Mouse (Mus musculus) adrenal gland, postnatal 4 days (tissue): ENCODE results near the gene Nt5dc2. TPM values are rescaled to one million over a fixed set of nuclear protein-coding genes. Genes with fewer than 3 reads are reported as not detected.

Experiments used
- DNase-seq, 2 experiments: peaks; one replicate each; pipeline ENCODE4 v3.0.0; 2021 to 2022; ENCODE audit warnings: low spot score in 2 of 2, mixed read lengths in 2 of 2
- long read RNA-seq, 2 experiments: library from polyadenylated mRNA; stranded (forward); transcript quantifications; one replicate each; pipeline ENCODE4 v2.0.0; 2021
- total RNA-seq, 2 experiments: library from RNA; stranded (reverse); gene quantifications; 2 replicates each; pipeline ENCODE4 v1.2.3; 2021

The Nt5dc2 gene
- total RNA-seq = 10 to 100 TPM; 82.1 to 84.4 TPM
- long read RNA-seq, experiment 1, transcript Nt5dc2-204 (14 exons, 1,848 nt) = major isoform, 173 of 226 reads
- long read RNA-seq, experiment 1, partial matches to known transcripts = 19 of 226 reads
- long read RNA-seq, experiment 1, other reads (novel, unspliced or antisense) = 30 of 226 reads
- long read RNA-seq, experiment 2, transcript Nt5dc2-206 (13 exons, 1,858 nt) = minor isoform, 10 of 293 reads
- long read RNA-seq, experiment 2, transcript Nt5dc2-204 (14 exons, 1,848 nt) = major isoform, 237 of 293 reads
- long read RNA-seq, experiment 2, partial matches to known transcripts = 18 of 293 reads
- long read RNA-seq, experiment 2, other reads (novel, unspliced or antisense) = 25 of 293 reads

GRCm38 (mm10) chr14:31130236-31131220, at the start of gene Nt5dc2:
TSS of gene Nt5dc2 (plus strand) at chr14:31131053.
- peak; percentile 76 for DNase-seq

DNA sequence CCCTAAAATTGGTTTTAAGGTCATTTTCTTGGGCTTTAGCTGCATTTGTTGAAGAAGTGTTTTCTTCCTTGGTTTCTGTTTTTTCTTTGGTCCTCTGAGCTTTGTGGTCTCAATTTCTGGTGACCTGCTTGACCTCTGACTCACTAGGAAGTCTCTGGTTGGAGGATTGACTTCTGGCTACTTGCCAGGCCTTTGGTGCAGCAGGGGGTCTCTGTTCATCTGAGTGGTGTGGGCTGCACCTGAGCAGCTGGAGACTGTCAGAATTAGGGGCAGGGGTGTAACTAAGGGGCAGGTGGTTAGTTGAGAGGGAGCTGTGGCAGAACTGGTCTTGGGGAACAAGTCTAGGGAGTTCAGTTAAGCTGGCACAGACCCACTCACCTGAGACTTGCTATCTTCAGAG, 49.7 kb upstream of the Nt5dc2 start:
- no peak for DNase-seq

DNA sequence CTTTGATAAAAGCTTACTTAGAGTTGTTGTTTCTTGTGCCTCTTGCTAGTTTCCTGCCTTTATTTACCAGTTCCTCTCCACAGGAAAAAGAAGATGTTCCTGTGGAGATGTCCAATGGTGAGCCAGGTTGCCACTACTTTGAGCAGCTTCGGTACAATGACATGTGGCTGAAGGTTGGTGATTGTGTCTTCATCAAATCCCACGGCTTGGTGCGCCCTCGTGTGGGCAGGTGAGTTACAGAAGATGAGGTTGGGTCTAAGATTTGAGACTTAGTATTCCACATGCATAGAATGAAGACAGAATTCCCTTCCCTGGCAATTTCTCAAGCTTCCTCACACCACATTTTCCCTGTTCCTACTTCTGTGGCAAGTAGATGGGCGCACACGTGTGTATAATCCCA, 43.4 kb upstream of the Nt5dc2 start:
- no peak for DNase-seq

DNA sequence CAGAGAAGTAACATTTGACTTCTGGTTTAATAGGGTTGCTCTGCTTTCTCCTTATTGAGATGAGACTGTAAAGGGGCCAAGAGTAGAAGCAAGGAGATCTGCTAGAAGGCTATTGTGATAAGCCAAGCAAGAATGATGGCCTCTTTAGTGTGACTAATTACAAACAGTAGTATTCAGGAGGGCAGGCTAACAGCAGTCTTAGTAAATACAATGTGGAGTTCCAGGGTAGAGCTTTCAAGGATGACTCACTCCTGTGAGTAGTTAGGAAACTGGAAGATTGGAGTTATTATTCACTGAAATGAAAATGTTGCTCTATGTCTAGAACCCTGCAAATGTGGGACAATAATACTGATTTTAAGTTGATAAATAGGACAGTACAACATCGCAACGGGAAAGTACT, 42.3 kb upstream of the Nt5dc2 start:
- DNase-seq = no peak

GRCm38 (mm10) chr14:31089918-31090317, 40.9 kb upstream of the Nt5dc2 start:
- DNase-seq = no peak

- DNase-seq = no peak
Measured at GRCm38 (mm10) chr14:31105156-31105555, 25.7 kb upstream of the Nt5dc2 start.

DNA sequence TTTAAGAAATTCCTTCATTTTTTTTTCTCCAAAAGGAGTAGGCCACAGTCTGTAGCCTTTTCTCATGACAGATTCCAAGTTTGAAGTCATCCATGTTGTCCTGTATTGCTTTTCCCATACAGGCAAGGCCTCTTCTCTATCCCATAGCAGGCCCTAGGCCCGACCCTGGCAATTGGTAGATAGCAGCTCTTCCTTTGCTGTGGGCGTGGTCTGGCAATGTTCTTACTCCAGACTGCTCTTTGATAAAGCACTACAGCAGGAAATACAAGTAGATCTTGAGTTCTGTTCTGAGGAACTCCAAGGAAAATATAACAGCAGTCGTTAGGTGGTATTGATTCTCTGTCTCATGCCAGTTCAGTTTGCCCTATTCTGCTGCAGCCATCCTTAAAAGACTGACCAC, 20.2 kb upstream of the Nt5dc2 start:
- no peak for DNase-seq

DNA sequence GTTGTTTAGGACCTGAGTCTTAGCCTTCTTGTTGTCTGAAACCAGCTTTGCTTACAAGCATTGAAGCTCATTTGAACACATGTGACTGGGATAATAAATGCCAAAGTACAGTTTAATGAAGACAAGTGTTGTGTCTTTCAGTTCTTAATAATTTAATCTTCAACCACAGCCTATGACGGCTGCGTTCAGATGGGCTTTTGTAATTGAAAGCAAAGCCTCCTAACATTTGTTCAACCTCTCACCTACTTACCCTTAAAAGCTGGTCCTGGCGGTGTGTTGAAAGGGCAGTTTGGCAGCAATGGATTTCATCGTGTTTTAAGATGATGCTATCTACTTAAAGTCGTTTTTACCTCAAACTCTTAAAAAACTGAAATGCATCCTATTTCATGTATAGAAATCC, 18.7 kb upstream of the Nt5dc2 start:
- no peak for DNase-seq

DNA sequence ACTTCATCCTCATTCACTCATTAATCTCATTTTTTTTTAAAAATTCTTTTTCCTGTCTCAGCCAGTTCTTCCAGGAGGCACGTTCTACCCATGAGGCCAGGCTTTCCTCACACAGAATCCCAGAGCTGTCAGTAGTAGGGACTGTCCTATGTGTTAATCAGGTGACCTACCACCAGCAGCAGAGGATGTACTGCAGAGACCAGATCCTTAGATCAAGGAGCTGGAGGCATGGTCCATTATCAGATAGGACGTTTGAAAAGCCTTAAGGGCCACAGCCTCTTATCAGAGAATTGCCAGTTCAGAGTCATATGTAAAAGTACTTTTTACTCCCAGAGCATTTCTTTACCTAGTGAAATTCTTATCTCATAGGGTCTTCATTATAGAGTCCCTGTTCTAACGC, 16.8 kb upstream of the Nt5dc2 start:
- no peak for DNase-seq

DNA sequence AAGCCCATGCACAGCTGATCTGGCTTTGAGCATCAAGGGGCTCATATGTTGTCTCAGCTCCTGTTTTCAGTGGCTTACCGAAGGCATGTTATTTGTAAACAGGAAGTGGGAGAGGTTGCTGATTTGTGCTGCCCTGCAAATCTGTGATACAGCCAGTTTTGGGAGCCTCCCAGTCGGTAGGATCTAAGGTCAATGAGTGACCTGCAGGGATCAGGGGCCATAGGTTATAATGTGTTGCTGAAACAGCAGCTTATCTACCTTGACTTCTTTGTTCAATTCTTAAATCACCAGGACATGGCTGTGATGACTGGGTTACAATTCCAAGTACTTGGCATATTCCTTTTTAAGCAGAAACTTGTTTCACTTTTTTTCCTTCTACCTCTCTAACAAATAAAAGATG, 15.3 kb upstream of the Nt5dc2 start:
- DNase-seq = no peak

DNA sequence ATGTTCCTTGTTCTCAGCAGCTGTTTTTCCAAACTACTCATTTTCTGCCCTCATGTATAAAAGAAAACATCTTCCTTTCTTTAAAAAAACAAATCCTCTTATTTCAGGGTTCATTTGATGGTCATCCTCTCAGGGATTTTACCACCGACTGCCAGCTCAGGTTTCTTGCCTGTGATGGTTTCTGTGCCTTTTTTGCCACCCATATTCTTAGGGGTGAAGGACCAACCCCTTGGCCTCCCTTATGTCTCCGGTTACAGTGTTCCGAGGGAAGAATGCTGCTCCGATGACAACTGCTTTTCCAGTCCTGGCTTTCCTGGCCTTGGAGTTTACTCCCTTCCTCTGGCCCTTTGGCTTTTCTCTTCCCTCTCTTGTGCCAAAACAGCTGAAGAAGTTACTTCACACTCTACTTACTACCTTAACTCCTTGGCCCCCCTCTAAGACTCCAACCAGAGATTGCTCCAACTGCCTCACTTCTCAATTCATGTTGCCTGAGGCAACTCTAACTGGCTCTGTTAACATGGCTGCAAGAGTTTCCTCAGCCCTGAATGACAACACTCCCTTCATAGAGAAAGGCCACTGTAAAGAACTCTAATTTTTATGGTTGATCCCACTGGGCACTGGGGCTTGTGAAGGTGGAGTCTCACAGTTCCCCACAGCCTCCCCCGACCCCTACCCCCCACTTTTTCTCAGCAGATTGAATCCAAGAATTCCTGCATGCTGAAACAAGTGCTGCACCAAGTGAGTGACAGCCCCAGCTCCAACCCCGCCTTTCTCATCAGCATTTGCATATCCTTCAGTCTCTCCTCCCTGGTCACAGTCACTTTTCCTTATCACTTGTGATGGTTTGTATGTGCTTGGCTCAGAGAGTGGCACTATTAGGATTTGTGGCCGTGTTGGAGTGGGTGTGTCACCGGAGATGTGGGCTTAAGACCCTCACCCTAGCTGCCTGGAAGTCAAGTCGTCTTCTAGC, 5.5 kb upstream of the Nt5dc2 start:
- no peak for DNase-seq

DNA sequence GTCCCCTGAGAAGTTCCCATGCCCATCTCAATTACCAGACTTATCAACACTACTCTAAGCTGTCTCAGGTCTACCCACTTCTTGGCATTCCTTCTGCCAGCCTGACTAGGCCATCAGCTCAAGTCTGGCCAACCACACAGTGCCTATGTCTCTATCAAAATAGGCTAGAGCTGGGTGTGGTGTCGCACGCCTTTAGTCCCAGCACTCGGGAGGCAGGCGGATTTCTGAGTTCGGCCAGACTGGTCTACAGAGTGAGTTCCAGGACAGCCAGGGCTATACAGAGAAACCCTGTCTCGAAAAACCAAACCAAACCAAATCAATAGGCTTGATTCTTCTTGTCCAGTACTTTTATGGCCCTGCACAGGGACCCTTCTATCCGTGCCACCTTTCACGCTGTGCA, 4.0 kb upstream of the Nt5dc2 start:
- no peak for DNase-seq

DNA sequence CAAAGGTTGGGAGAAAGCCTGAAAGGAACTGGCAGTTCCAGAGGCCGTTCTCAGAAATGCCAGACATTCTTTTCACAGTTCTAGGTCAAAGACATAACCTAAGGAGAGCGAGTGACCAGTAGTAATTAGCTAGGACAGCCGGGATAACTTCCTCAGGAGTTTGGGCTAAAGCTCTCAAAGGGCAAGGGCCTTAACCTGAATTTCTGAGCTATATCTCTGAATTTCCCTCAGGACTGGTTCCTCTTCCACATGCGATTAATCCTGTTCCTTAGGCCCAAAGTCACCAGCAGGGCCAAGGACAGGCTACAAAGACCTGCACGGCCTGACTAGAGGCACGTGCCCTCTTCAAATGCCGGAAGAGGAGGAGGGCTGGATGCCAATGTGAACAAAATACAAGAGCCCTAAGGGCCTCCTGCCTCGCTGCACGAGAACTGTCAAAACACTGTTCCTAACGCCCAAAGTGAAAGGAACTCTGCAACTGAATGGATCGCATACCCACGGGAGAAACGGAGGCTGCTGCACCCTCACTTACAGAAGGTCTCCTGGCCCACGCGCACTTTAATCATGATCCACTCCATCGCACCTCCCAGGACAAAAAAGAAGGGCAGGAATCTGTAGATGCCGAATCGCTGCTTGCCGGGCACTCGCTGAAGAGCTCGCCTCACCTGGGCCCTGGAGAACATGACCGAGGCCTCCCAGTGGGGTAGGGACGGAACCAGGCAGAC, 2.6 kb upstream of the Nt5dc2 start:
- no peak for DNase-seq

DNA sequence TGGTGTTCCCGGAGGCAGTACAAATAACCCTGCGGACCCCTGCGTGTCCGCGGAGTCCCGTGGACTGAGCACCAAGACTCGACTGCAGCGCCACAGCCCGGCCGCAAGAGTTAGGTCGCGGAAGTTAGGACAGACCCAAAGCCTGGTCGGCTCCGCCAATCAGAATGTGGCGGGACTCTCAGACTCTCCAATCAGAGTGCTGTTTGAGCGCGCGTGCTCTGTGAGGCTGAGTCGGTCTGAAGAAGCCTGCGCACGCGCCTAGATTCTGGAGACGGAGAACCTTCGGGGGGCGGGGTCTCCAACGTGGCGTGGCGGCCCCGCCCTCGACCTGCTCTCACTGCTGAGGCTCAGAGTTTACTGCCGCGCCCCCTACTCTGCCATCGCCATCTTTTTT, 2.0 kb upstream of the Nt5dc2 start, which contains the start of gene Smim4:
Smim4 (minus strand) TSS at position 131 of the 394 bp plus-strand sequence.
- DNase-seq = peak; percentile 87 to 93

DNA sequence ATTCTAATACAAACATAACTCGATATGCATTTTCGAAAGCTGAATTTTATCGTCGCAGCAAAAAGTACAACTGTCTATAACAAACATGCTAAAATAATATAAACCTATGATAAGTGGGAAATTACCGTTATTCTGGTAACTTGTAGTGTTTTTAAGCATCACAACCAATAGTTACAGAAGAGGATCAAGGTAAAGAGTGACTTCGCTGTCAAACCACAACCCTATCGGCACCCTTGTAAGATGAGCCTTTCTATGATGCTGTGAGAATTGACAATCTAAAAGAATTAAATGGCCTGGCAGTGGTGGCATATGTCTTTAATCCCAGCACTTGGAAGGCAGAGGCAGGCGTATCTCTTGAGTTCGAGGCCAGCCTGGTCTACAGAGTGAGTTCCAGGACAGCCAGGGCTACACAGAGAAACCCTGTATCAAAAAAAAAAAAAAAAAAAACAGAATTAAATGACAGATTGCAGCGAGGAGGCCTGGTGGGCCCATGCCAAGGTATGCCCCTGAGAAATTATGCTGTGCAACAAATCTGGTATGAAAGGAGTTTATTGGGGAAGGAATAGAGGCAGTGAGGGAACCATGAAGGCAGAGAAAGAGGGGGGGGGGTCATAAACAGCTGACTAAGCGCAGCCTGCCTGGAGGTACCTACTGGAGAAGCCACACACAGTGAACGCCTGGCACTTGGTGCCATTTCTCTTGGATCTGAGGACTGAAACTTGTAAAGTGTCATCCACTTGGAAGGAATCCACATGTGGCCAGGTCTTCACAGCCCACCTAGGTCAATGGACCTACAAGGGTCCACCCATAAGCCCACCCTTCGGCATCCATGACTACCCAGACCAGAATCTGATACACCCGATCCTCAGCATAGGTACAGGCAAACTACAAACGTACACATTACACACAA, 1.3 kb upstream of the Nt5dc2 start:
- DNase-seq = no peak

- DNase-seq = no peak
Measured at GRCm38 (mm10) chr14:31131272-31131821, 494 bp downstream of the Nt5dc2 start.

- DNase-seq = no peak
Measured at GRCm38 (mm10) chr14:31132031-31132430, 1.2 kb downstream of the Nt5dc2 start.

GRCm38 (mm10) chr14:31132491-31132975, 1.7 kb downstream of the Nt5dc2 start:
- DNase-seq = no peak
